Mouse (Mus musculus) cerebellum, adult 2 months (tissue): ENCODE results near the gene Ucn2.

Experiments
- CTCF ChIP-seq: fragments of 200-500 bp; IDR thresholded peaks from 2 replicates; pipeline ENCODE4 v1.5.1; 2011; ENCODE audit warnings: low read depth, mild to moderate bottlenecking, control low read depth, low read length, moderate library complexity, borderline replicate concordance; ENCODE audit not compliant: insufficient read depth
- POLR2A ChIP-seq: fragments of 200-500 bp; IDR thresholded peaks from 2 replicates; pipeline ENCODE4 v1.6.1; 2011; ENCODE audit warnings: low read length, control low read depth, borderline replicate concordance; ENCODE audit not compliant: insufficient read depth

DNA sequence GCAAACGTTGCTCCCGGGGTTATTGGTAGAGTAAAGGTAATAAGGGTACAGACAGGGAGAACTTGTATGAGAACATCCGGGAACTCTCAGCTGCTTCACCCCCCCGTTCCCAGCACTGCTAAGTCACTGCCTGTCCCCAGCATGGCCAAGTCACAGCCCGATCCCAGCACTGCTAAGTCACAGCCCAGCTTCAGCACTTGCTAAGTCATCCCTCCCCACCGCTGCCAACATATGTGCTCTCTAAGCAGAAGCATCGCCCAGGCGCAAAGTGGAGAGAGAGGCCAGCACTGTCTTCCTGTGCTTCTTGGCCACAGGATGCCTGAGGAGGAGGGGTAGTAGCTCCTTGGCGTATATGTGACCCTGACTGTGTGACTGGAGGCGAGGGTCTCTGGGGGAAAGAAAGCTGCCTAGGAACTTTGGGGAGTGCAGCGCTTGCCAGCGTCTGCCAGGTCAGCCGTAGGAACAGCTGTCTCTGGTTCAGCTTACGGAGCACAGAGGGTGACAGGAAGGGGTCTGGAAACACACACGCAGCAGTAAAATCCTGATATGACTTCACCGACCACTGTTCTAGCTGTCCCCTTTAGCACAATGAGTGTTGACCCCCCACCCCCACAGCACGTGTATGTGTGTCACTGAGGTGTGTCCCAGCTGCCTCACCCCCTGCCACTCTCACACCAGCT lies 24.0 kb downstream of the Ucn2 start:
- TF ChIP-seq CTCF (no peak), POLR2A (no peak)
